Mouse (Mus musculus): ENCODE results near the gene Unc93a. TPM values are rescaled to one million over a fixed set of nuclear protein-coding genes. Genes with fewer than 3 reads are reported as not detected.
A peak's percentile ranks its signal among the peaks of the same experiment; 100 is the strongest.
"Not testable (repeated sequence)": the region's sequence is repeated elsewhere in the genome, so short reads cannot be mapped to it uniquely, and the experiment has no call there.

The Unc93a gene
- 0.05 TPM in 2 replicates for polyA plus RNA-seq (2015; fragmentation: Nextera tagmentation; extraction: Ambion mirVana)

- H3K9ac ChIP-seq (ENCODE audit: low read length); H3K4me2 ChIP-seq (replicated peaks; ENCODE audit: low read depth); H3K27ac ChIP-seq (replicated peaks); H3K36me3 ChIP-seq (ENCODE audit: control insufficient read depth, insufficient read depth, low read length); H3K4me1 ChIP-seq (replicated peaks; ENCODE audit: control insufficient read depth, insufficient read depth); H3K27me3 ChIP-seq (ENCODE audit: control insufficient read depth, insufficient read depth, low read length); H3K4me3 ChIP-seq (ENCODE audit: low read depth, low read length); DNase-seq (ENCODE audit: low spot score); H3K9me3 ChIP-seq (ENCODE audit: control insufficient read depth, low read length); ATAC-seq (ENCODE audit: low FRiP score, low TSS enrichment): not testable (repeated sequence)
- WGBS, result 73% methylated on average over 3 of the region's 4 CpGs
Measured at GRCm38 (mm10) chr17:13131710-13132109, at the start of gene Unc93a. TSS of gene Unc93a (minus strand) at chr17:13131810.

- H3K4me3 ChIP-seq (ENCODE audit: low read depth, low read length); H3K36me3 ChIP-seq (ENCODE audit: control insufficient read depth, insufficient read depth, low read length); H3K9ac ChIP-seq (ENCODE audit: low read length); H3K4me1 ChIP-seq (replicated peaks; ENCODE audit: control insufficient read depth, insufficient read depth); DNase-seq (ENCODE audit: low spot score); H3K27me3 ChIP-seq (ENCODE audit: control insufficient read depth, insufficient read depth, low read length); H3K4me2 ChIP-seq (replicated peaks; ENCODE audit: low read depth); H3K27ac ChIP-seq (replicated peaks); H3K9me3 ChIP-seq (ENCODE audit: control insufficient read depth, low read length); ATAC-seq (ENCODE audit: low FRiP score, low TSS enrichment): not testable (repeated sequence)
- WGBS, result 89% methylated on average over 5 of the region's 5 CpGs
Measured at GRCm38 (mm10) chr17:13180491-13180890, 48.9 kb upstream of the Unc93a start.

- 90% methylated on average over 4 of the region's 4 CpGs for WGBS
- not testable (repeated sequence) for H3K27me3 ChIP-seq (ENCODE audit: control insufficient read depth, insufficient read depth, low read length); H3K9me3 ChIP-seq (ENCODE audit: control insufficient read depth, low read length); DNase-seq (ENCODE audit: low spot score); H3K4me2 ChIP-seq (replicated peaks; ENCODE audit: low read depth); H3K9ac ChIP-seq (ENCODE audit: low read length); H3K4me3 ChIP-seq (ENCODE audit: low read depth, low read length); H3K36me3 ChIP-seq (ENCODE audit: control insufficient read depth, insufficient read depth, low read length); ATAC-seq (ENCODE audit: low FRiP score, low TSS enrichment); H3K27ac ChIP-seq (replicated peaks); H3K4me1 ChIP-seq (replicated peaks; ENCODE audit: control insufficient read depth, insufficient read depth)
Measured at GRCm38 (mm10) chr17:13179021-13179420, 47.4 kb upstream of the Unc93a start.

GRCm38 (mm10) chr17:13177796-13178195 lies 46.2 kb upstream of the Unc93a start:
- not testable (repeated sequence) for H3K4me3 ChIP-seq (ENCODE audit: low read depth, low read length); H3K36me3 ChIP-seq (ENCODE audit: control insufficient read depth, insufficient read depth, low read length); H3K27me3 ChIP-seq (ENCODE audit: control insufficient read depth, insufficient read depth, low read length); H3K4me1 ChIP-seq (replicated peaks; ENCODE audit: control insufficient read depth, insufficient read depth); H3K27ac ChIP-seq (replicated peaks); H3K9ac ChIP-seq (ENCODE audit: low read length); H3K9me3 ChIP-seq (ENCODE audit: control insufficient read depth, low read length); H3K4me2 ChIP-seq (replicated peaks; ENCODE audit: low read depth); DNase-seq (ENCODE audit: low spot score)
- WGBS, result 57% methylated on average over 1 of the region's 1 CpGs
- peak; percentile 55 for ATAC-seq (ENCODE audit: low FRiP score, low TSS enrichment)

- H3K27me3 ChIP-seq (ENCODE audit: control insufficient read depth, insufficient read depth, low read length); H3K4me2 ChIP-seq (replicated peaks; ENCODE audit: low read depth); H3K27ac ChIP-seq (replicated peaks); H3K4me1 ChIP-seq (replicated peaks; ENCODE audit: control insufficient read depth, insufficient read depth); H3K4me3 ChIP-seq (ENCODE audit: low read depth, low read length); DNase-seq (ENCODE audit: low spot score); H3K9ac ChIP-seq (ENCODE audit: low read length); H3K36me3 ChIP-seq (ENCODE audit: control insufficient read depth, insufficient read depth, low read length); H3K9me3 ChIP-seq (ENCODE audit: control insufficient read depth, low read length); ATAC-seq (ENCODE audit: low FRiP score, low TSS enrichment): not testable (repeated sequence)
- WGBS, result no CpG with 5 or more reads among the region's 1 CpGs
Measured at GRCm38 (mm10) chr17:13175609-13176008, 44.0 kb upstream of the Unc93a start.

- not testable (repeated sequence) for H3K9me3 ChIP-seq (ENCODE audit: control insufficient read depth, low read length); H3K4me1 ChIP-seq (replicated peaks; ENCODE audit: control insufficient read depth, insufficient read depth); DNase-seq (ENCODE audit: low spot score); ATAC-seq (ENCODE audit: low FRiP score, low TSS enrichment); H3K4me2 ChIP-seq (replicated peaks; ENCODE audit: low read depth); H3K4me3 ChIP-seq (ENCODE audit: low read depth, low read length); H3K27me3 ChIP-seq (ENCODE audit: control insufficient read depth, insufficient read depth, low read length); H3K27ac ChIP-seq (replicated peaks); H3K9ac ChIP-seq (ENCODE audit: low read length); H3K36me3 ChIP-seq (ENCODE audit: control insufficient read depth, insufficient read depth, low read length)
- peak; percentile 22 for TF ChIP-seq CTCF (IDR thresholded peaks at IDR 0.05; ENCODE audit: low read depth)
- 48% methylated on average over 1 of the region's 3 CpGs for WGBS
Measured at GRCm38 (mm10) chr17:13174029-13174428, 42.4 kb upstream of the Unc93a start.

GRCm38 (mm10) chr17:13173578-13173977 lies 42.0 kb upstream of the Unc93a start:
- not testable (repeated sequence) for H3K36me3 ChIP-seq (ENCODE audit: control insufficient read depth, insufficient read depth, low read length); H3K27ac ChIP-seq (replicated peaks); H3K4me3 ChIP-seq (ENCODE audit: low read depth, low read length); H3K9me3 ChIP-seq (ENCODE audit: control insufficient read depth, low read length); ATAC-seq (ENCODE audit: low FRiP score, low TSS enrichment); H3K4me1 ChIP-seq (replicated peaks; ENCODE audit: control insufficient read depth, insufficient read depth); H3K9ac ChIP-seq (ENCODE audit: low read length); H3K4me2 ChIP-seq (replicated peaks; ENCODE audit: low read depth); H3K27me3 ChIP-seq (ENCODE audit: control insufficient read depth, insufficient read depth, low read length); DNase-seq (ENCODE audit: low spot score)
- 87% methylated on average over 6 of the region's 6 CpGs for WGBS

- not testable (repeated sequence) for H3K27ac ChIP-seq (replicated peaks); H3K4me2 ChIP-seq (replicated peaks; ENCODE audit: low read depth); H3K27me3 ChIP-seq (ENCODE audit: control insufficient read depth, insufficient read depth, low read length); H3K4me1 ChIP-seq (replicated peaks; ENCODE audit: control insufficient read depth, insufficient read depth); H3K4me3 ChIP-seq (ENCODE audit: low read depth, low read length); H3K36me3 ChIP-seq (ENCODE audit: control insufficient read depth, insufficient read depth, low read length); H3K9ac ChIP-seq (ENCODE audit: low read length); H3K9me3 ChIP-seq (ENCODE audit: control insufficient read depth, low read length); ATAC-seq (ENCODE audit: low FRiP score, low TSS enrichment); DNase-seq (ENCODE audit: low spot score)
- 87% methylated on average over 7 of the region's 7 CpGs for WGBS
Measured at GRCm38 (mm10) chr17:13146128-13146527, 14.5 kb upstream of the Unc93a start.

GRCm38 (mm10) chr17:13144580-13145215 lies 13.1 kb upstream of the Unc93a start:
- not testable (repeated sequence) for DNase-seq (ENCODE audit: low spot score); H3K4me2 ChIP-seq (replicated peaks; ENCODE audit: low read depth); H3K27ac ChIP-seq (replicated peaks); H3K4me1 ChIP-seq (replicated peaks; ENCODE audit: control insufficient read depth, insufficient read depth); H3K4me3 ChIP-seq (ENCODE audit: low read depth, low read length); H3K36me3 ChIP-seq (ENCODE audit: control insufficient read depth, insufficient read depth, low read length); H3K27me3 ChIP-seq (ENCODE audit: control insufficient read depth, insufficient read depth, low read length); H3K9me3 ChIP-seq (ENCODE audit: control insufficient read depth, low read length); H3K9ac ChIP-seq (ENCODE audit: low read length)
- WGBS, result 82% methylated on average over 4 of the region's 4 CpGs
- ATAC-seq (ENCODE audit: low FRiP score, low TSS enrichment), result peak; percentile 80

Measured in stomach, postnatal 0 days (tissue).